Mouse (Mus musculus) spleen, postnatal 36 days (tissue): ENCODE measurements around the gene Timm22.

Experiments
- DNase-seq, 2 experiments: peaks; one replicate each; pipeline ENCODE4 v3.0.0; 2022; ENCODE audit warnings: low spot score in 2 of 2, mixed read lengths in 1 of 2

Gene Timm22

GRCm38 (mm10) chr11:76388711-76389110, 18.0 kb upstream of the Timm22 start:
- DNase-seq: no peak

GRCm38 (mm10) chr11:76392532-76392931, 14.2 kb upstream of the Timm22 start:
- no peak for DNase-seq

GRCm38 (mm10) chr11:76392996-76393395, 13.8 kb upstream of the Timm22 start:
- DNase-seq: no peak

GRCm38 (mm10) chr11:76397650-76398311, 9.0 kb upstream of the Timm22 start:
- no peak for DNase-seq

- DNase-seq: peak in 1 of 2 experiments; percentile 6
Observed at GRCm38 (mm10) chr11:76398312-76398797, 8.4 kb upstream of the Timm22 start.

- DNase-seq: peak; percentile 86 to 90
Observed at GRCm38 (mm10) chr11:76398798-76399586, 7.8 kb upstream of the Timm22 start, which contains the start of gene Nxn. Gene Nxn (minus strand): TSS chr11:76399140.

- DNase-seq: peak in 1 of 2 experiments; percentile 39
Observed at GRCm38 (mm10) chr11:76399587-76400330, 7.0 kb upstream of the Timm22 start.

- DNase-seq: no peak
Observed at GRCm38 (mm10) chr11:76401398-76401797, 5.4 kb upstream of the Timm22 start.

GRCm38 (mm10) chr11:76405113-76405512, 1.6 kb upstream of the Timm22 start:
- DNase-seq: no peak

GRCm38 (mm10) chr11:76405626-76406264, 1.0 kb upstream of the Timm22 start:
- peak in 1 of 2 experiments; percentile 18 for DNase-seq

GRCm38 (mm10) chr11:76410826-76411225, 4.1 kb downstream of the Timm22 start:
- DNase-seq: peak; percentile 36 to 51

GRCm38 (mm10) chr11:76413202-76413601, 6.5 kb downstream of the Timm22 start:
- no peak for DNase-seq

- DNase-seq: no peak
Observed at GRCm38 (mm10) chr11:76415001-76415400, 8.2 kb downstream of the Timm22 start.

GRCm38 (mm10) chr11:76415985-76416384, 9.2 kb downstream of the Timm22 start:
- no peak for DNase-seq

GRCm38 (mm10) chr11:76418423-76418822, 11.7 kb downstream of the Timm22 start:
- no peak for DNase-seq

- DNase-seq: peak; percentile 21 to 39
Observed at GRCm38 (mm10) chr11:76419179-76419578, 12.4 kb downstream of the Timm22 start.

- DNase-seq: no peak
Observed at GRCm38 (mm10) chr11:76420896-76421295, 14.1 kb downstream of the Timm22 start.

GRCm38 (mm10) chr11:76425749-76426148, 19.0 kb downstream of the Timm22 start:
- no peak for DNase-seq

GRCm38 (mm10) chr11:76427781-76428180, 21.0 kb downstream of the Timm22 start:
- no peak for DNase-seq

GRCm38 (mm10) chr11:76429046-76429445, 22.3 kb downstream of the Timm22 start:
- DNase-seq: no peak

GRCm38 (mm10) chr11:76429556-76429955, 22.8 kb downstream of the Timm22 start:
- no peak for DNase-seq
